Mouse (Mus musculus) hindbrain, embryonic 10.5 days (tissue): ENCODE data around the gene Tmem183a. TPM values are rescaled to one million over a fixed set of nuclear protein-coding genes. Genes with fewer than 3 reads are reported as not detected.

Experiments
- DNase-seq: peaks from one replicate; pipeline ENCODE4 v3.0.0-alpha.2; 2017; ENCODE audit warnings: low spot score
- H3K27ac ChIP-seq: fragments of 300-500 bp; sonication (generic); 2 replicates; pipeline ENCODE4 v1.5.1; 2016; ENCODE audit warnings: mild to moderate bottlenecking, moderate library complexity
- H3K27me3 ChIP-seq: fragments of 300-500 bp; sonication (generic); 2 replicates; pipeline ENCODE4 v1.6.1; 2016; ENCODE audit warnings: mild to moderate bottlenecking; ENCODE audit not compliant: poor library complexity, insufficient read depth, severe bottlenecking
- H3K36me3 ChIP-seq: fragments of 300-500 bp; sonication (generic); 2 replicates; pipeline ENCODE4 v1.6.1; 2016; ENCODE audit warnings: mild to moderate bottlenecking, moderate library complexity
- H3K4me1 ChIP-seq: fragments of 300-500 bp; sonication (generic); replicated peaks from 2 replicates; pipeline ENCODE4 v1.6.1; 2016; ENCODE audit warnings: mild to moderate bottlenecking
- H3K4me3 ChIP-seq: fragments of 300-500 bp; sonication (generic); 2 replicates; pipeline ENCODE4 v1.5.1; 2016; ENCODE audit warnings: mild to moderate bottlenecking, moderate library complexity
- H3K9me3 ChIP-seq: fragments of 300-500 bp; sonication (generic); 2 replicates; pipeline ENCODE4 v1.6.1; 2016; ENCODE audit warnings: mild to moderate bottlenecking, moderate library complexity
- WGBS: fragments of 180-500 bp; shearing (Covaris S2); methylation state at CpG from one replicate; pipeline ENCODE4 v1.1.7; 2016; 5-methylcytosine and 5-hydroxymethylcytosine counted together
- polyA plus RNA-seq: library from polyadenylated mRNA; unstranded; fragments of >200 nt; fragmentation: Nextera tagmentation; extraction: Ambion mirVana; gene quantifications from 2 replicates; pipeline ENCODE4 v1.2.1, GENCODE M21; 2016

The Tmem183a gene
- polyA plus RNA-seq, 1 experiment from 2014 or later = 108 TPM

GRCm38 (mm10) chr1:134332770-134333271 is 29.0 kb downstream of the Tmem183a start, which contains the start of gene Ppfia4:
TSS of gene Ppfia4 (minus strand) at chr1:134332928.
- H3K4me3 ChIP-seq = no peak within 1 kb of the TSS
- no peaks in the 10 kb centered on the region for H3K27me3 ChIP-seq
- H3K4me1 ChIP-seq = peaks cover 28% of the 10 kb centered on the region
- no peak for DNase-seq
- WGBS = 59% methylated on average over 13 of the region's 13 CpGs
- no peak within 1 kb of the TSS for H3K27ac ChIP-seq
- H3K9me3 ChIP-seq = no peaks in the 10 kb centered on the region
- no peaks in the 10 kb centered on the region for H3K36me3 ChIP-seq

DNA sequence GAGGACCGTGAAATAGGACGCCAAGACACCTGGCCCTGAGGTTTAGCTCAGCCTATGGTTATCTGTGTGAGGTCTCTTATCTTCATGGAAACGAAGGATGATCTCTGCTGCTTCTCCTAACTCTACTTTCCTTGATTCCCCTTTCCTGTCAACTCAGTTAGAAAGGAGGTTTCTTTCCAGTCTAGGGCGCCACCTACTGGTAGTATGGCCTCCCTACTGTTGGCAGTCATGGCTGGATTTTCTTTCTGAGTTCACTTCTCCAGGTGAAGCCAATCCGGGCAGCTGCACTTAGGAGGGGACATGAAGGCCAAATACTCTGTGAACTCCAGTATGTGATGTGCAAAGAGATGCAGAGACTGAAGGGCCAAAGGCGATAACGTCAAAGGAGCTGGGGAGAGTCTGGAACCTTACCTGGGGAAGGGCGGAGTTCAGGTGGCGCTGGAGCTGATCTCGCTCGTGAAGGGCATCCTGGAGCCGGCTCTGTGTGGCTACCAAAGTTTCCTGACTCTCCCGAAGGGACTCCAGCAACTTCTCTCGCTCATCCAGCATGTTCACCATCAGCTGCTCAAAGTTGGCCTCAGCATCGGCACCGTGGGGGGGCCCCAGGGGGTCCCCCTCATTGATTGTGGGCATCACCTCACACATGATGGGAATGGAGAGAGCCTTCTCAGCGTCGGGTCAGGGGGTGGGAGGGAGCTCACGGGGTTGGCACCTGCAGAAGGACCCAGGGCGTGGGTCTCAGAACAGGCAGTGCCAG is 29.7 kb downstream of the Tmem183a start:
- H3K4me1 ChIP-seq = peaks cover 26% of the 10 kb centered on the region
- H3K9me3 ChIP-seq = no peaks in the 10 kb centered on the region
- no peak overlapping the region for H3K27ac ChIP-seq
- WGBS = 60% methylated on average over 20 of the region's 20 CpGs
- H3K36me3 ChIP-seq = no peaks in the 10 kb centered on the region
- no peak overlapping the region for H3K4me3 ChIP-seq
- DNase-seq = peak; percentile 79
- no peaks in the 10 kb centered on the region for H3K27me3 ChIP-seq

DNA sequence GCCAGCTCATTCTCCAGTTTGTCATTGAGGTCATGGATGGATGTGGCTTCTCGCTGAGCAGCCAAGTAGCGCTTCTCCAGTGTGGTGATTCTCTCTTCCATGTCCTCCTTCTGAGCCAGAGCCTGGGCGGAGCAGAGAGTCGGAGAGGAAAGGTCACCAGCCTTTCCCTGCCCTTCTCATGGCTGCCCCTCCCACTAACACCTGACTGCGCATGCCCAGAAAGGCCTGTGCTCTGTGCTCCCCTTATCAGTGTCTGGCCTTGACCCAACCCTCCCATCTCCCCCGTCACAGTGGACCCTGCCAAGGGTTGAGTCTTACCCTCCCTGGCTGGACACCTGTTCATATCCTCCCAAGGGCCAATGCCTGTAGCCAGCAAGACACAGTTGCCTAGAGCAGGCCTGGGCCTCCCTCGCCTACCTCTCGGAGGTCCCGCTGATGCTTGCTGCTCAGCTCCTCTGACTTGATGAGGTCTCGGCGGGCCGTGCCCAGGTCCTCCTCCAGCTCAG is 34.9 kb downstream of the Tmem183a start:
- Histone ChIP-seq H3K36me3 (no peaks in the 10 kb centered on the region), H3K9me3 (no peaks in the 10 kb centered on the region), H3K27me3 (no peaks in the 10 kb centered on the region), H3K4me3 (no peak overlapping the region), H3K27ac (no peak overlapping the region), H3K4me1 (no peaks in the 10 kb centered on the region)
- WGBS = 94% methylated on average over 12 of the region's 12 CpGs
- DNase-seq = no peak

DNA sequence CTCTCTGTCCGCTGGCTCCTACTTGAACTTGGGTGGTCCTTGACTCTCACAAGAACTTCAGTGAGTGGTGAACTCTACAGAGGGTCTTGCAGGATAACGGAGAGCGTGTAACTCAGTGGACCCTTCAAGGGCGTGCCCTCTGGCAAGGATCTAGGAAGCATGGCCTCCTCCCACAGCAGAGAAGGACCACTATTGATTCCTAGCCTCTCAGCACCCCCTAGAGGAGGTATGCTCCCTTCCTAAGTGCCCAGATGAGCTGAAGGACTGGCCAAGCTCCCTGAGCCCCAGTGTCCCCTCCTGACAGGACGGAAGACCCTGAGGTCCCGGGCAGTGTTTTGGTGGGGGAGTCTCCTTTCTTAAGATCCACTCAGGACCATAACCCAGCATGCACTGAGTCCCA is 39.2 kb downstream of the Tmem183a start:
- Histone ChIP-seq H3K36me3 (no peaks in the 10 kb centered on the region), H3K9me3 (no peaks in the 10 kb centered on the region), H3K4me1 (peaks cover 14% of the 10 kb centered on the region), H3K27ac (no peak overlapping the region), H3K4me3 (no peak overlapping the region), H3K27me3 (no peaks in the 10 kb centered on the region)
- 87% methylated on average over 6 of the region's 6 CpGs for WGBS
- DNase-seq = no peak

- H3K4me1 ChIP-seq = peaks cover 18% of the 10 kb centered on the region
- H3K36me3 ChIP-seq = no peaks in the 10 kb centered on the region; the same call in 1 of the 2 replicates
- peak overlapping the region; percentile 50 for H3K27ac ChIP-seq
- H3K27me3 ChIP-seq = no peaks in the 10 kb centered on the region
- 54% methylated on average over 14 of the region's 14 CpGs for WGBS
- H3K4me3 ChIP-seq = no peak overlapping the region
- no peak for DNase-seq
- no peaks in the 10 kb centered on the region for H3K9me3 ChIP-seq
Measured at GRCm38 (mm10) chr1:134320691-134321301, 41.0 kb downstream of the Tmem183a start.

DNA sequence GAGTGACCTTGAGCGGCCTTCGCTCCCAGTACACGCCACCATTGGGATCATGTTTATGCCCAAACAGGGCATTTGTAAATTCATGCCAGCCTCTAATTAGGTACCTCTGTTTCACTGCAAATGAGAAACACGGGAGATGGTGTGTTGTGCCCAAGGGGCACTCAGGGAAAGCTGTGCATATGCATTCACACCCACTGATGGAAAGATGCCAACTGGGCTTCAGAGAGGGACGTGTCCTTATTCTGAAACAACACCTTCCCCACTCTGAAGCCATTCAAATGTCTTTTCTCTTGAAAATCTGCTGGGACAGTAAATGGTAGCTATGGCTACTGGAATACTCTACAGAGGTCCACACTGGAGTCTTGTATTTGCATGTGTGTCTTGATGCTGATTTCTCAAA is 43.5 kb downstream of the Tmem183a start:
- Histone ChIP-seq H3K4me3 (no peak overlapping the region), H3K4me1 (peaks cover 21% of the 10 kb centered on the region), H3K36me3 (no peaks in the 10 kb centered on the region; the same call in 1 of the 2 replicates), H3K27me3 (no peaks in the 10 kb centered on the region), H3K9me3 (no peaks in the 10 kb centered on the region), H3K27ac (no peak overlapping the region)
- 84% methylated on average over 5 of the region's 5 CpGs for WGBS
- DNase-seq = no peak

- Histone ChIP-seq H3K27me3 (no peaks in the 10 kb centered on the region), H3K4me1 (peaks cover 21% of the 10 kb centered on the region), H3K9me3 (no peaks in the 10 kb centered on the region), H3K36me3 (peaks cover 3% of the 10 kb centered on the region; the same call in 1 of the 2 replicates), H3K27ac (0 out of 2 replicates have a peak overlapping the region, but pooled peaks have one; percentile 12), H3K4me3 (no peak overlapping the region)
- DNase-seq = no peak
- WGBS = 87% methylated on average over 9 of the region's 9 CpGs
Measured at GRCm38 (mm10) chr1:134316361-134316760, 45.4 kb downstream of the Tmem183a start.

GRCm38 (mm10) chr1:134315181-134315580 is 46.6 kb downstream of the Tmem183a start:
- Histone ChIP-seq H3K27me3 (no peaks in the 10 kb centered on the region), H3K27ac (no peak overlapping the region), H3K9me3 (no peaks in the 10 kb centered on the region), H3K4me3 (no peak overlapping the region), H3K4me1 (peaks cover 10% of the 10 kb centered on the region; the same call in 1 of the 2 replicates), H3K36me3 (peaks cover 3% of the 10 kb centered on the region; the same call in 1 of the 2 replicates)
- no peak for DNase-seq
- 88% methylated on average over 5 of the region's 5 CpGs for WGBS

DNA sequence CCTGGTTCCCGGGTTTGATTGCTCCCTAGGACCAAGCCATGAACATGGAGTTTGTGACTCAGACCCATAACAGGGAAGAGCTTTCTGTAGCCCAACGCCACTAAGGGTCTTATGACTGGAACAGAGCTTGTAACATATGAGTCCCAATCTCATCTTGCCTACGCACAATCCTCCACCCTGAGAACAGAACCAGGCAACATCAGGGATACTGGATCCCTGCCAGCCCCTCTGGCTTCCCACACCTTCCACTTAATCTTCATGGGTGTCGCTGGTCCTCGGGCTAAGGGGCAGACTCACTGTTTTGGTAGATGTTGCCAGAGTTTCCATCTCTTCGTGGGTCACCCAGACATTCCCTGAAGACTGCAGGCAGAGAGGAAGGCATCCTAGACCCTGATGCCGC is 50.0 kb downstream of the Tmem183a start:
- H3K4me3 ChIP-seq = no peak overlapping the region
- no peak for DNase-seq
- H3K36me3 ChIP-seq = peaks cover 6% of the 10 kb centered on the region; the same call in 1 of the 2 replicates
- 92% methylated on average over 7 of the region's 7 CpGs for WGBS
- no peaks in the 10 kb centered on the region for H3K27me3 ChIP-seq
- peaks cover 16% of the 10 kb centered on the region for H3K4me1 ChIP-seq
- H3K27ac ChIP-seq = no peak overlapping the region
- no peaks in the 10 kb centered on the region for H3K9me3 ChIP-seq

DNA sequence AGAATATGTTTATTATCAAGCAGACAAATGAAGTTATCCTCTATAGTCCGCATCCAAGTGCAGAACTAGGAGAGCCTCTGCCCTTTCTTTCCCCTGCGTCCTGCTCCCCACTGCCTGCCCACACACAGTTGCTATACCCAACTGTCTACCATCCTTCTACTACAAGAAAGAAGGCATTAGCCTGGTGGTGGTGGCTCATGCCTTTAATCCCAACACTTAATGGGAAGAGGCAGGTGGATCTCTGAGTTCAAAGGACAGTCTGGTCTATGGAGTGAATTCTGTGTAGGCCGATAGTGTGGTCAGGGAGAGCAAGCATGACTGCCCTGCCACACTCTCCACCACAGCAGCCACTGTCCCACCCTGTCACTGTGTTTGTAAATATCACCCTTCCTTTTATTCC is 51.0 kb downstream of the Tmem183a start:
- WGBS = 94% methylated on average over 3 of the region's 3 CpGs
- no peak for DNase-seq
- H3K27me3 ChIP-seq = no peaks in the 10 kb centered on the region
- peaks cover 6% of the 10 kb centered on the region; the same call in 1 of the 2 replicates for H3K36me3 ChIP-seq
- H3K27ac ChIP-seq = no peak overlapping the region
- H3K9me3 ChIP-seq = no peaks in the 10 kb centered on the region
- no peak overlapping the region for H3K4me3 ChIP-seq
- H3K4me1 ChIP-seq = peaks cover 16% of the 10 kb centered on the region

GRCm38 (mm10) chr1:134310291-134310690 is 51.5 kb downstream of the Tmem183a start:
- Histone ChIP-seq H3K9me3 (no peaks in the 10 kb centered on the region), H3K27ac (no peak overlapping the region), H3K4me3 (no peak overlapping the region), H3K4me1 (peaks cover 16% of the 10 kb centered on the region), H3K36me3 (peaks cover 6% of the 10 kb centered on the region; the same call in 1 of the 2 replicates), H3K27me3 (no peaks in the 10 kb centered on the region)
- 90% methylated on average over 2 of the region's 2 CpGs for WGBS
- DNase-seq = no peak

GRCm38 (mm10) chr1:134307409-134307808 is 54.4 kb downstream of the Tmem183a start:
- 44% methylated on average over 10 of the region's 10 CpGs for WGBS
- Histone ChIP-seq H3K4me3 (no peak overlapping the region), H3K4me1 (peaks cover 27% of the 10 kb centered on the region), H3K36me3 (peaks cover 15% of the 10 kb centered on the region), H3K27me3 (0 out of 2 replicates have a peak, but pooled peaks cover 2% of the 10 kb centered on the region), H3K27ac (peak overlapping the region; percentile 51), H3K9me3 (peaks cover 7% of the 10 kb centered on the region)
- peak; percentile 56 for DNase-seq

DNA sequence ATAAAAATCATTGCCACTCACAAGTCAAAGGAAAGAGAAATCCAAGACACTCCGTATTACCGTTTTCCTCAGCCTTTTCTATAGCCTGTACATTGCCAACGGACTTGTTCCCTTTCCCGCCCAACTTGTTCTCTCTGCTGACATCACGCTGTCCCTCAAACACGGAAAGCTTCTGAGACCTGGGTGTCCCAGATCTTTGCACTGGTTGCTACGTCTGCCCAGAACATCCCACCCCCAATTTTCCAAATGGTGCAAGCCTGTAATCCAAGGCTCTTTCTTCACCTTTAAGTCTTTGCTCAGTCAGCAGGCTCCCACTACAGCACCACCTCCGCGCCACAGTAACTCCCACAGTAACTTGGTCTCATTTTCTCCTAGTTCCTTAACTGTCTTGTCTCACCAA is 56.8 kb downstream of the Tmem183a start:
- Histone ChIP-seq H3K4me3 (no peak overlapping the region), H3K9me3 (peaks cover 7% of the 10 kb centered on the region), H3K4me1 (peaks cover 32% of the 10 kb centered on the region), H3K36me3 (peaks cover 12% of the 10 kb centered on the region; the same call in 1 of the 2 replicates), H3K27me3 (peaks cover 19% of the 10 kb centered on the region), H3K27ac (no peak overlapping the region)
- 95% methylated on average over 9 of the region's 9 CpGs for WGBS
- no peak for DNase-seq
